Mouse (Mus musculus) midbrain, embryonic 14.5 days (tissue): ENCODE data around the gene Kirrel2. TPM values are rescaled to one million over a fixed set of nuclear protein-coding genes. Genes with fewer than 3 reads are reported as not detected.

Source experiments
- ATAC-seq: fragments of 200-750 bp; cut with Nextera tagmentation; 2 replicates; pipeline ENCODE4 v1.8.0; 2017; ENCODE audit warnings: moderate number of reproducible peaks, moderate library complexity; ENCODE audit not compliant: low FRiP score, low TSS enrichment
- DNase-seq: peaks from one replicate; pipeline ENCODE4 v3.0.0-alpha.2; 2015
- H3K27ac ChIP-seq: fragments of 300-500 bp; sonication (generic); replicated peaks from 2 replicates; pipeline ENCODE4 v1.5.1; 2014; ENCODE audit warnings: mild to moderate bottlenecking, low read depth, low read length, moderate library complexity
- H3K27me3 ChIP-seq: fragments of 300-500 bp; sonication (generic); 2 replicates; pipeline ENCODE4 v1.6.1; 2014; ENCODE audit warnings: low read length, control low read depth, mixed read lengths; ENCODE audit not compliant: control insufficient read depth, insufficient read depth
- H3K36me3 ChIP-seq: fragments of 300-500 bp; sonication (generic); 2 replicates; pipeline ENCODE4 v1.6.1; 2014; ENCODE audit warnings: low read length, control low read depth; ENCODE audit not compliant: control insufficient read depth, insufficient read depth
- H3K4me1 ChIP-seq: fragments of 300-500 bp; sonication (generic); 2 replicates; pipeline ENCODE4 v1.6.1; 2014; ENCODE audit warnings: mild to moderate bottlenecking, antibody characterized with exemption, low read length, control low read depth; ENCODE audit not compliant: control insufficient read depth, insufficient read depth
- H3K4me2 ChIP-seq: fragments of 300-500 bp; sonication (generic); 2 replicates; pipeline ENCODE4 v1.6.1; 2014; ENCODE audit warnings: mild to moderate bottlenecking, low read length, moderate library complexity
- H3K4me3 ChIP-seq: fragments of 300-500 bp; sonication (generic); replicated peaks from 2 replicates; pipeline ENCODE4 v1.5.1; 2014; ENCODE audit warnings: low read depth, low read length
- H3K9ac ChIP-seq: fragments of 300-500 bp; sonication (generic); replicated peaks from 2 replicates; pipeline ENCODE4 v1.6.1; 2014; ENCODE audit warnings: mild to moderate bottlenecking, low read length, moderate library complexity
- H3K9me3 ChIP-seq: fragments of 300-500 bp; sonication (generic); 2 replicates; pipeline ENCODE4 v1.6.1; 2016; ENCODE audit warnings: low read length, control low read depth, mixed read lengths; ENCODE audit not compliant: control insufficient read depth
- WGBS: fragments of 180-500 bp; shearing (Covaris S2); extraction: QIAGEN DNeasy Blood & Tissue Kit; methylation state at CpG from one replicate; pipeline ENCODE4 v1.1.7; 2014; 5-methylcytosine and 5-hydroxymethylcytosine counted together
- polyA plus RNA-seq: library from polyadenylated mRNA; unstranded; fragments of >200 nt; fragmentation: Nextera tagmentation; extraction: Ambion mirVana; gene quantifications from 2 replicates; pipeline ENCODE4 v1.2.1, GENCODE M21; 2014

The Kirrel2 gene
- polyA plus RNA-seq, 1 experiment from 2014 or later: 5.7 TPM

DNA sequence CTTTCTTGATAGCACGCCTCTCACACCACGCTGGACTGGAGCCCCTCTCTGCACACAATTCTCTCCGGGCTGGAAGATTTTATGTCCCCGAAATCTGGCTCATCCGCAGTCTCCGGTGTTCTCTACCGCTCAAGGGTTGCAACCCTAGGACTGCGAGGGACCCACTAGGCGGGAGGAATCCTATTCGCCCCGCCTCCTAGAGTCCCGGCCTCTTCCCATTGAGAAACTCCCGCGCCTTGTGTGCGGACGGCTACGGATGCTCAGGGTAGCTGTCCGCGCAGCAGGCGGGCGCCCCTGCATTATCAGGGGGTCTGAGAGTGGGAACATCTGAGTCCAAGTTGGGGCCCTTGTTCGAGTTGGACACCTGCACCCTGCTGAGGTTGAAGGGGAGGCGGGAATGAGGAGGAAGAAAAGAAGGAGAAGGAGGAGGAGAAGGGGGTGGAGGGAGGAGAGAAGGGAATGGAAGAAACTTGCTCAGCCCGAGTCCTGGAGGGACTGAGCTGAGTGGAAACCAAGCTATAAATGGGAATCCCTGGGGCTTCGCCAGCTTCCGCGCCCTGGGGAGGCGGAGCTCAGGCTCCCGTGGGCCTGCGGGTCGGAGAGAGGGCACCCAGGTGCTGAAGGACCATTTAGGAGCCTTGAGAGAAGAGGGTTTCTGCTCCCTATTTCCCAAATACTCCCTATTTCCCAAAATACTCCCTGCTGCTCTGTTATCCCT is 420 bp downstream of the Kirrel2 start:
- Histone ChIP-seq H3K36me3 (no peaks in the 10 kb centered on the region), H3K9me3 (no peaks in the 10 kb centered on the region), H3K27me3 (peaks cover 58% of the 10 kb centered on the region), H3K27ac (no peak overlapping the region), H3K4me2 (peak overlapping the region; percentile 55), H3K4me1 (peaks cover 24% of the 10 kb centered on the region), H3K4me3 (peak overlapping the region; percentile 16), H3K9ac (peak overlapping the region; percentile 32; the same call in 1 of the 2 replicates)
- DNase-seq (peak; percentile 52), ATAC-seq (peak; percentile 15)
- WGBS: under 1% methylated on average over 31 of the region's 31 CpGs

DNA sequence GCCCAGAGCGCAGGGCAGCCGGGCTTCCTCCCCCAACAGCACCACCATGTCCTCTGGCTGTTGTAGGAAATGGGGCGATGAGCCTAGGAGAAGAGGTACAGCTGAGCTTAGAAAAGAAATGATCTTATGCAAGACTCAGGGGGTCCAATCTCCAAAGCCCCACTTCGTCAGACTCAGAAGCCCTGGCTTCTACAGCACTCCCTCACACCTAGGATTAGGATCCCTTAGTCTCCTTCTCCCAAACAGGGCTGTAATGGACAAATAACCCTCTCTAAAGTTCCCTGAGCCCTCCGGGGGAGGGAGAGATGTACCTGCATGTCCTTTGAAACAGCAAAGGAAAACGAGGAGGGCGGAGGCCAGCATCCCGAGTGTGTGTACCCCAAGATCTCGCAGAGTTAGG is 1.0 kb downstream of the Kirrel2 start:
- DNase-seq: no peak
- H3K27me3 ChIP-seq: peaks cover 56% of the 10 kb centered on the region
- H3K4me2 ChIP-seq: peak overlapping the region; percentile 55
- under 1% methylated on average over 9 of the region's 9 CpGs for WGBS
- ATAC-seq: no peak
- 0 out of 2 replicates have a peak overlapping the region, but pooled peaks have one; percentile 32 for H3K9ac ChIP-seq
- no peaks in the 10 kb centered on the region for H3K9me3 ChIP-seq
- H3K4me1 ChIP-seq: peaks cover 24% of the 10 kb centered on the region
- no peaks in the 10 kb centered on the region for H3K36me3 ChIP-seq
- H3K27ac ChIP-seq: no peak overlapping the region
- peak overlapping the region; percentile 16 for H3K4me3 ChIP-seq

DNA sequence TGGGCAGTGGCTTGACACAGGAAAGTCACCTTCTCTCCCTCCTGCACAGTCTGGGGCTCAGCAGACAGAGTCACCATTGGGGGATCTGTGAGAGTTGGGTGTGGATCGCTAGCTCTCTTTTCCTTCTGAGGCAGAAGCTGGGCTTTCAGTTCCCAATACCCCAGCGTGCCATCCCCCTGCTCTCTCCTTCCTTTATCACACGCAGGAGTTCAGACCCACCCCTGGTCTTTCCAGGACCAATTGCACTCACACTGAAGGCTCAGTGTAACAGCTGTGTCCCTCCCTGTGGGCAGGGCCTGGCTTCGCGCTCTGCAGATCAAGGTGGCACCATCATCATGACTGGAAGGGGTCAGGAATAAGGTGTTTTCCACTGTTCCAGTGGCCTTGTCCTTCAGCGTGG is 3.2 kb downstream of the Kirrel2 start:
- WGBS: 12% methylated on average over 6 of the region's 6 CpGs
- no peak for DNase-seq
- no peaks in the 10 kb centered on the region for H3K9me3 ChIP-seq
- H3K4me1 ChIP-seq: peaks cover 24% of the 10 kb centered on the region
- H3K4me3 ChIP-seq: no peak overlapping the region
- ATAC-seq: no peak
- H3K27ac ChIP-seq: no peak overlapping the region
- H3K27me3 ChIP-seq: peaks cover 44% of the 10 kb centered on the region
- no peak overlapping the region for H3K9ac ChIP-seq
- no peak overlapping the region for H3K4me2 ChIP-seq
- no peaks in the 10 kb centered on the region for H3K36me3 ChIP-seq

DNA sequence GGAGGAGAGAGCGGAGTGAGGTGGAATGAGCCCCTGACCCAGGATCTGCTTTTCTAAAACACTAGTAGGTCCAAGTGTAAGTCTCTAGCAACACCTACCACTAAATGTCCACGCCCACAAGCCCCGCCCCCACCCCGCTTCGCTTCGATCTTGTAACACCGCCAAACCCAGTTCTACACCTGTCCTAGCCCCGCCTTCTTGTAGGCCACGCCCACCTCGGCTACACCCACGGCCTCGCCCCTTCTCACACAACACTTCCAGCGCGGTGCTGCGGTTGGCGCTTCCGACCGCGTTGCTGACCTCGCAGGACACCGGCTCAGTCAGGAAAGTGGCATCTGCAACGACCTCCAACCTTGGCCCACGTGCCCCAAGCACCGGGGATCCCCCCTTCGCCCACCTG is 3.7 kb downstream of the Kirrel2 start:
- no peaks in the 10 kb centered on the region for H3K9me3 ChIP-seq
- DNase-seq (peak; percentile 17), ATAC-seq (no peak)
- no peaks in the 10 kb centered on the region for H3K36me3 ChIP-seq
- H3K9ac ChIP-seq: no peak overlapping the region
- peak overlapping the region; percentile 31 for H3K4me2 ChIP-seq
- 3% methylated on average over 25 of the region's 25 CpGs for WGBS
- H3K4me1 ChIP-seq: peaks cover 24% of the 10 kb centered on the region
- H3K27ac ChIP-seq: no peak overlapping the region
- H3K27me3 ChIP-seq: peaks cover 42% of the 10 kb centered on the region
- no peak overlapping the region for H3K4me3 ChIP-seq

DNA sequence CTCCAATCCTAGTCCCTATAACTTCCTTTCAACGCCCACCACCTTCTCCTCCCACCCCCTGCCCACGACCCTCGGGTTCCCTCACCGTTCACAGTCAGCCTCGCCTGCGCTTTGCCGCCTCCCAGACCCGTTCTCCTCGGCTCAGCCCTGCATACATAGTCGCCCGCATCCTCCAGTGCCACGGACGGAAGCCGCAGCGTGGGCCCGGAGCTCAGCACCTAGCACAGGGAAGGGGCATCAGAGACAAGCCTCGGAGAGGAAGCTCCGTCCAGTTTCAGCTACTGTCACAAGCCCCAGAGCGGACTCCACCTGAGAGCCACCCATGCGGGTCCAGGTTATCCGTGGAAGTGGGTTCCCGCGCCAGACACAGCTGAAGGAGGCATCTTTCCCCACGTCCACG is 4.2 kb downstream of the Kirrel2 start:
- no peak overlapping the region for H3K4me3 ChIP-seq

DNA sequence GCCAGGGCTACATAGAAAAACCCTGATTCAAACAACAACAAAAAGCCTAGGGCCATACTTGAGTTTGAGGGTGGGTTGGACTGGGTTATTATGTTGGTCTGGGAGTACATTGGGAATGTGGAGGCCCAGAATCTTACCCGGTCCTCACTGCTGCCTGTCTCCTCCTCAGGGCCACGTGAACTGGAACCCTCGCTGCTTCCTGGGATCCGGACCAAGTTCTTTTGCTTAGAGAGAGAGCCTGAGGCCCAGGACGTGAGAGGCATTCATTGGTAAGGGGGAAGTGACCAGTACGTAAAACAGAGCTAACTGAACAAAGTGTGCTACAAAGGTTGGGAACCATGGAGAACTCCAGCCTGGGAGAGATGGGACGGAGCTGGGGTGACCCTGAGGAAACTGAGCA is 7.2 kb downstream of the Kirrel2 start:
- no peak for DNase-seq
- H3K27ac ChIP-seq: no peak overlapping the region
- H3K4me3 ChIP-seq: no peak overlapping the region
- H3K4me1 ChIP-seq: peaks cover 5% of the 10 kb centered on the region; the same call in 1 of the 2 replicates
- no peaks in the 10 kb centered on the region for H3K36me3 ChIP-seq
- H3K9me3 ChIP-seq: no peaks in the 10 kb centered on the region
- 82% methylated on average over 7 of the region's 7 CpGs for WGBS
- H3K9ac ChIP-seq: no peak overlapping the region
- H3K27me3 ChIP-seq: peaks cover 26% of the 10 kb centered on the region
- H3K4me2 ChIP-seq: no peak overlapping the region
- ATAC-seq: no peak

More for the DNA sequence above, 4.2 kb downstream of the Kirrel2 start:
- WGBS: 14% methylated on average over 25 of the region's 25 CpGs
- Histone ChIP-seq H3K4me1 (peaks cover 20% of the 10 kb centered on the region), H3K27ac (no peak overlapping the region), H3K27me3 (peaks cover 42% of the 10 kb centered on the region), H3K4me2 (peak overlapping the region; percentile 31), H3K9ac (no peak overlapping the region), H3K9me3 (no peaks in the 10 kb centered on the region), H3K36me3 (no peaks in the 10 kb centered on the region)
- no peak for ATAC-seq
- no peak for DNase-seq

DNA sequence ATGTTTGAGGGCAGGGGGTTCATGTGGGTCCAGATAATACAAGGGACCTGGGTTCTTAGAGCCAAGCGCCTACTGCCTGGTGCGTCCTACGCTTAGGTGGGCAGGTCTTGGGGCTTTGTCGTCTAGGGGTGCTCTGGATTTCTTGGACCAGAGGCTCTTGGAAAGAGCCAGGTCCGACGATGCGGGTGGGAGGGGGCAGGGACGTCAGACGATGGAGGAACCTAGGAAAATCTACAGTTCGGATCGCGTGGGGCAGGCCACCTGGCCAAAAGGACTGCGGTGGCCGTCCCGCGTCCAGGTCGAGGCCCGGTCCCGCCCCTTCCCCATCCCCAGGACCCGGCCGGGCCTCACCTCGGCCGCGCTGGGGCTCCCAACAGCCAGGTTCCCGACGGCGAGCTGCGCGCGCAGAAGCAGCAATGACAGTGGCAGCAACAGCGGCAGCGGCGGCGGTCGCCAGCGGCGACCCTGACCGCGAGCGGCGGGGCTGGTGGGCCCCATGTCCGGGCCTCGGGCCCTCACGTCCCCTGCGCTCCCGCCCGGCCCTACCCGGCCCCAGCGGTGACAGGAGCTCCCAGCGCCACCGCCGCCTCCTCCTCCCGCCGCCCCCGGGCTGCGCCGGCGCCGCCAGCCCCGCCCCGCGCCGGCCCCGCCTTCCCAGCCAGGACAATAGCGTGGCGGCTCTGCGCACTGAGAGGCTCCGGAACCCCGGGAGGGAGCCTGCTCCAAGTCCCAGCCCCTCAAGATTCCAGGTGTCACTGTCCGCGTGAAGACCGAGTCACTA is 12.3 kb downstream of the Kirrel2 start, which contains the start of gene Aplp1:
TSS of gene Aplp1 (minus strand) at position 565 of the 781 bp plus-strand sequence.
- Histone ChIP-seq H3K4me3 (peak within 1 kb of the TSS; percentile 86), H3K27ac (peak within 1 kb of the TSS; percentile 98), H3K4me2 (peak within 1 kb of the TSS; percentile 90), H3K9ac (peak within 1 kb of the TSS; percentile 99), H3K36me3 (peaks cover 31% of the 10 kb centered on the region), H3K9me3 (no peaks in the 10 kb centered on the region), H3K4me1 (peaks cover 7% of the 10 kb centered on the region; the same call in 1 of the 2 replicates), H3K27me3 (no peaks in the 10 kb centered on the region)
- ATAC-seq (peak; percentile 87), DNase-seq (peak; percentile 92)
- WGBS: under 1% methylated on average over 62 of the region's 72 CpGs

DNA sequence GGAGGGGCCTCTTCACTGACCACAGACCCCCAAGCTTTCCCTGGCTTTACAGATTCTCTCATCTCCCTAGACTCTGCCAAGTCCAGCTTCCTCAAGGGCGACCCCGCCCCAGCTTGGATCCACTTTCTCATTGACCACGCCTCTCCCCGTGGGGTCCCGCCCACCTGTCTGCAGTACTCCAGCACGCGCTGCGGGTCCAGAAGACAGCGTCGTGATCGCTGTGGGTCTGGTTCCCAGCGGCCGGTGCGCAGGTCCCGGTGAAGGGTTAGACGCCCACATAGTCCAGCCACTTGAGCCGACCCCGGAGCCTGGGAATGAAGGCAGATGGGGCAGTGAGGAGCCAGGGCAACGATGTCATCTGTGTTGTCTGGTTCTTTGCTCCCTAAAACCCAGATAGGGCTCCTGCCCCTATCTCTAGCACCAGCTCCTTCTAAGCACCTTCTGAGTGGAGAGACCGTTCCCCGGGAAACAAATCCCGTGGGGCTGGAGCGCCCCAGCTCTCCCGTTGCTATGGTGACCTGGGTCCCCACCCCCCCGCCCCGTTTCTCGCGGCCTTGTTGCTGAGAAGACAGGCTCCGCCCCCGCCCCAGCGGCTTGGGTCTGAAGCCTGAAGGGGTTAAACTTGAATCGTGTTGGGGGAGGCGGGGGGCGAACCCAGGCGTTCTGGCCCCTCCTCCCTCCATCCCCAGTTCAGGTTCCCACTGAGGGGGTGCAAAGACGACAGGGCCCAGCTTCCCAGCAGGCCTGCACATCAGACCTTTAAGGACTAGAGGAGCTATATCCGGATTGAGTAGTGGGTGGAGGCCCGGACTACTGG is 13.1 kb downstream of the Kirrel2 start:
- under 1% methylated on average over 37 of the region's 38 CpGs for WGBS
- Histone ChIP-seq H3K9ac (peak overlapping the region; percentile 99), H3K4me2 (peak overlapping the region; percentile 90), H3K27me3 (no peaks in the 10 kb centered on the region), H3K36me3 (peaks cover 39% of the 10 kb centered on the region), H3K4me3 (peak overlapping the region; percentile 86), H3K27ac (peak overlapping the region; percentile 98), H3K9me3 (no peaks in the 10 kb centered on the region), H3K4me1 (peaks cover 7% of the 10 kb centered on the region; the same call in 1 of the 2 replicates)
- ATAC-seq: peak; percentile 66
- DNase-seq: peak; percentile 95
